Mouse (Mus musculus) gastrocnemius, postnatal 25 days (tissue): ENCODE measurements at regions not wholly inside any gene's neighbourhood (a gene's known extent, or its start where the extent isn't known, plus 50 kb on each side); places are given as distances from the start of the nearest gene placed in this dataset.
A peak's percentile ranks its signal among the peaks of the same experiment; 100 is the strongest.

Experiments
- DNase-seq: peaks from one replicate; pipeline ENCODE4 v3.0.0; 2022

DNA sequence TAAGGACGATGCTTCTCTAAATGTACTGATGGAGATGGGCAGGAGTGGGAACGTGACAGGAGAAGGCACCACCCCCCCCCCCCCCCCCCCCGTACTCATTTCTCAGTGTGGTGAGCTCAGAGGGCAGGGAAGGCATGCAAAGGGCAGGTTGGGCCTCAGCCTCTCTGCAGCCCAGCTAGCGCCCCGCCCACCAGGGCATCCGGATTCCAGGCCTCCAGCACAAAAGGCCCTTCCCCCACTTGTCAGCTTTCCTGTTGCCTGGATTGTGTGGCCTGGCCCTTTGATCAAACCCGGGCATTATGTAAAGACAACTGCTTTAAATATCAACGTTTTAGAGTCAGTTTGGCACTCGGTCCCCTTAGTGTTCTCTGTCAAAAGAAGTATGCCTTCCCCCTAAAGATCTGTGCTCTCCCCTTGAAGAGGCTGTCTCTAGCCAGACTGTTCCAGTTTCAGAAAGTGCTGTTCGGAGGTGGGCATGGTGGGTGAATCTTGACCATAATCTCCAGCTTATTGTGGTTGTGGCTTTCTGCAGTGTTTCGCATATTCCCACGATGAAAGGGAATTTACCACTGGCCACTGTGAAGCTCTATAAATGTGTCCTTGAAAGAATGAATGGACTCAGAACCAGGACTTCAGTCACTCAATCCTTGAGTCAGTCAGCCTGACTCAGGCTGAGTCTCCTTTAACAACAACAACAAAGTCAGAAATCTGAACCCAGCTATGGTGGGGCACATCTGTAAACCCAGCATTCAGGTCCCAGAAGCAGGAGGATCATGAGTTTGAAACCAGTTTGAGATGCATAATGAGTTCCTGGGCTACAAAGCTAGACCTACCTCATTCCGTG, 192.4 kb upstream of the Klf3 start:
- peak; percentile 56 for DNase-seq

DNA sequence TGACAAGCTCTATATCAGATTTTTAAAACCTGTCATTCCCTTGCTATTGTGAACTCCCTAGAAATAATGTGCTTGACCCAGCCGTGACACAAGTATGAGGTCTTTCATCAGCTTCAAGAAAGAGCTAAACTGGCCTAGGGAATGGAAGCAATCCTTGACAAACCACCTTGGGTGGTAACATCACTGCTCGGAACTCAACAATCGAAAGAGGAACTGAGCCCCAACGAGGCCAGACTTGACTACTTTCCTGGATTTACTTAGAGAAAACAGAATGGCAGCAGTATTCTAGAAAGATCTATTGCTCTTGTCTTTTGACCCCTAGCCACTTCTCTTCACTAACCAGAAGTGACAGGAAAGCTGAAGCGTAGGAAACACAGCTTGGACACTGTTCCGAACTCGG, 191.2 kb upstream of the Klf3 start:
- DNase-seq = no peak

DNA sequence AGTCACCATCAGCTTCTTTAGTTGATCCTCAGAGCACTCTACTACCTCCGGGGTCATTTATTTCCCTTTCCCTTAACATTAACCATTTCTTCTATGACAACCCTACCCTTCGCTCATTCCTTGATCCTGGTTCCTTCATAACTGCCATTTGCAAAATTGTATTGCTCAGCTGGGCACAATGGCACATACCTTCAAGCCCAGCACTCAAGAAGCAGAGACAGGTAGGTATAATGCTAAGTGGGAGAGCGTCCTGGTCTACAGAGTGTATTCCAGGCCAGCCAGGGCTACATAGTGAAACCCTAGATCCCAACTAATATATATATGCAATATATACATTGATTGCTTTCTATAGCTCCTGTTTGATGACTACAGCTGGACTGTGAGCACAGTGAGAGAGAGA, 189.5 kb upstream of the Klf3 start:
- DNase-seq = no peak

DNA sequence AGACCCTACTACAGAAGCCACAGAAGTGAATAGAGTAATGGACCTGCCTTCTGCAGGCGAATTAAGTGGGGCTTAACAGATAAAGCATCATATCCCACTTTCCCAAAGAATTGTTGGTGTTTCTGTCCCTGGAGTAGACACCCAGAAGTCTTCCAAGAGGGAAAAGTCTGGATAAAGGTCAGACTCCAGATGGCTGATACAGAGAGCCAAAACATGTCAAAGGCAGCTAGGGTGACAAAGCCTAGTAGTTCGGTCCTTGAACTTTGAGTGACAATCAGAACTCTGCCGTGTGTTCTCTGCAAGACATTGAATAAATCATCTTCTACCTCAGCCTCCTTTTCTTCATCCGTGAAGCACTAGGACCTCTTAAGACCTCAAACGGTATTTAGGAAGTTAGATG, 185.1 kb upstream of the Klf3 start:
- DNase-seq = no peak

DNA sequence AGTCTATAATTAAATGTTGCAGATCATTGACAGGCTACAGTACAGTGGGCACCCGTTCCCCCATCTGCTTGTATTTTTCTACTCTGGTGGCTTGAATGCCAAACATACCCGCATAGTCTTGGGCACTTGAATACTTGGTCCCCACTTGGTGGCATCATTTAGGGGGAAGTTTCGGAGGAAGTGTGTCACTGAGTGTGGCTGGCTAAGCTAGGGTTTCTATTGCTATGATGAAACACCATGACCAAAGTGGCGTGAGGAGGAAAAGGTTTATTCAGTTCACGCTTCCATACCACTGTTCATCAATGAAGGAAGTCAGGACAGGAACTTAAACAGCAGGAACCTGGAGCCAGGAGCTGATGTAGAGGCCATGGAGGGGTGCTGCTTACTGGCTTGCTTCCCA, 183.4 kb upstream of the Klf3 start:
- DNase-seq = no peak

DNA sequence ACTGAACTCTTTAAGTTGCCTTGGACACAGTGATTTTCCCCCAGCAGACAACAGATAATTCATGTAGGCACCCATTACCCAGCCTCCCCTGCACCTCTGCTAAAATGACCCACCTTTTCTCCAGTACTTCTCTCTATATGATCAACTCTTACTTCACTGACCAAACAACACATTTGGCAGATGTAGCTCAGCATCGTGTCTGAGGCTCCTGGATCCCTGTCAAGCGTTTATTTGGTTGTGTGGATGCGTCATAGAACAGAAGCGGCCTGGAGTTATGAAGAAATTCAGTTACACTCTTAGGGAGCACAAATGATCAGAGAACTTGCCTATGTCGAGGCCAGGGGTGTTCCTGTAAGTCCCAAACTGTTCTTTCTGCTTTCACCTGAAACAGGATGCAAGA, 182.5 kb upstream of the Klf3 start:
- no peak for DNase-seq

DNA sequence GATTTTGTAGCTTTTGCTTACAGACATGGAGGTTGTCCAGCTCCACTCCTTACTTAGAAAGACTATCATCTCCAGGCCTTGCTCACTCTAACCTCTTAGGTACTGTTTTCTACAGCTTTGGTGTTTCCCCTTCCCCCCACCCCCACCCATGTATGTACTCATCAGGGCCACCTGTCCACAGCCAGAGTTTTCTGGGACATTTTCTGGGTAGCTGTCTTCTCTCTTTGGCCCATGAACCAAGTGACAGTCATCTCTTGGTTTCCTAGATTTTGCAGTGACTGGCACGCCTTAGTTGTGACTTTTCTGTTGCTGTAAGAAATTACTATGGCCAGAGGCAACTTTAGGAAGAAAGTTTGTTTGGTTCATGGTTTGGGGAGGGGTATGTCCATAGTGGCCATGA, 181.8 kb upstream of the Klf3 start:
- DNase-seq = no peak

DNA sequence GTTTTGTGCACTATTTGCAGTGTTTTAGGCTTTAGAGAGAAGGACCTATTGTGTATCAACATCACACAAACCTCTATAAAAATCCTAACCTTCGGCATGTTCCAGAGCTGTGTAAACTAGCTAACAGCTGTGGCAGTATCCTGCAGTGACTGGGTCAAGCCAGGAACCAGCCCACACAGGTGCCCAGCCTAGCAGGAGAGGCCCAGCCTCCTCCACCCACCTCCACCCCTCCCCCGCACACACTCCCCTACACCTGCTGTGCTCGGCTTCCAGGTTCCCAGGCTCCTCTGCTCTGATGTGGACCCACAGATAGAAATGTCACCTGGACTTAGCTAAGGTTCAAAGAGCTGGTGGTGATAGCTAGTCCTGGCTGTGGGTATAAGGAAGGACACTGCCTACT, 179.5 kb upstream of the Klf3 start:
- DNase-seq = no peak

DNA sequence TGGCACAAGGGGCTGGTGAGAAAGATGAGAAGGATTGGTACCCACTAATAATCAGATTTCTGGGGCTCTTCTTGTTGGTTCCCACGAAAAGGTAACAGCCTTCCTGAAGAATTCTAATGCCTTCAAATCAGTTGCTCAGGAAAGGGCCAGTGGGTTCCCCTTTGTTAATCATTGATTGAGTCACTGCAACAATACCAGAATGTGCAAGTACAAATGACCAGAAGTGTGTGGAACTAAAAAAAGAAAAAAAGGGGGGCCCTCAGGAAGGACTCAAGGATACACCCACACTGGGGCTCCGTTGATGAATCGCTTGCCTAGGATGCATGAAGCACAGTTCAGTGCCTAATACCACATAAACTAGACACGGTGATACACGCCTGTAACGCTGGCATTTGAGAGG, 179.0 kb upstream of the Klf3 start:
- DNase-seq = no peak

DNA sequence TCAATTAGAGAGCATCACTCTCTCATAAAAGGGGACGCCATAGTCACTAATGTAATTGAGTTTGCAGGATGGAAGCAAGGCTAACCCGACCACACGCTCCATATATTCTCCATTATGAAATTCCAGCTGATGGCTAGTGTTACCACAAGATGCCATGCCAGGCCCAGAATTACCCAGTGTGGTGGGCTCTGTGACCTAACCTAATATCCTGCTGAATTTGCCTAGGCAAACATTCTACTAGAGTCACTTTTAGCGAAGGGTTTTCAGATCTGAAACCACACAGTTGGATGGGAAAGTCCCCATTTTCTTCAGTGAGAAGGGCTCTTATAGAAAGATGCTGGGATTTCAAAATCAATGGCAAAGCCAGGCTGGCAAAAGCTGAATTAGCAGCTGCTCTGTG, 177.8 kb upstream of the Klf3 start:
- no peak for DNase-seq

DNA sequence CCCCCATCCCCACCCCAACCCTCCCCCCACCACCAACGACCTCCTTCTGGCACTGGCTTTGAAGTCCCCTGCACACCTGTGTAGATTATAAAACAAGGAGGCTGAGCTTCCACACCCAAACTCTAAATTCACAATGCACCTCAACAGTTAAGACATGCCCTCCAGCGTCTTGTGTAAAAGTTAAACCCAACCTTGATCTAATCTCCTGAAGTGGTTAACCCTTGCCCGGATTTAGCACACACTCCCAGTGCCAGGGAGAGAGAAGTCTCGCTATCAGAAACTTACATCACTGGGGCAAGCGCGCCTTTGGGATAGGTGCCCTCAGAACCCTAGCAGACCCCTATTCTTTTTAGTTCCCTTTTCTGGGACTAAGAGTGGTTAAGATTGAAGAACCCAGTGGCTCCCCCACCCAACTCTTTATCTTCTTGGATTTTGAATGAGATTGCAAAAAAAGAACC, 177.3 kb upstream of the Klf3 start:
- no peak for DNase-seq

DNA sequence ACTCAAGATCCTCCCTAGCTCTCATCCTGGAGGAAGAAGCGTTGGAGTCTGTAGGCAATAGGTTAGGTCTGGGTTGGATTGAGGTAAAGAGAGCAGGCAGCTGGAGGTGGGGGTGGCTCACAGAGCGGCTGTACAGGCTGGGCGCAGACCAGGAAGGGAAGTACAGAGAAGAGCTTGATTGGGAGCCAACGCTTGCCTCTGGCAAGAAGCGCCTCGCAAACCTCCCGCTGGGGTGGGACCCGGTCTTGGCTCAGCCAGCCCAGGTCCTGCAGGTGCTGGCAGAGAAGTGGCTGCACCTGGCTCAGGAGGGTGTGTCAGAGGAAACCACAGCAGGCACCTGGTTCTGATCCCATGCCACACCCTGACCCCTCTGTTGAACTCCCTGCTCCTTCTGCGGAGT, 176.8 kb upstream of the Klf3 start:
- DNase-seq = peak; percentile 45

DNA sequence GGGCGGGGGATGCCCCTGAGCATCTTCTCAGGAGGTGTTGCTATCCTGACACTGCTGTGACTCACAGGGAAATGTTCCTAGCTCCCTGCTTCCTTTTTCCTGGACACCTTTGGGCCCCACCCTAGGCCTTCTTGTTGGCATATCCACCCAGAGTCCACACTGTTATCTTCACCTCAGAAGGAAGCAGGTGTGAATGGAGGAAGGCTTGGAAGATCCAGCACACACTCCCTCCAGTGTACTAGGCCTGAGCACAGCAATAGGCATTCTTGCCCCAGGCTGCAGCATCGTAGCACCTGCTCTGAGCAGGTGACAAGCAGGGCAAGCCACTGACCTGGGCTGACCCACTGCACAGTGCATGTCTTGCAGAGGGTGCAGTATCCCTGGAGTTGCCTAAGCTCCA, 172.6 kb upstream of the Klf3 start:
- no peak for DNase-seq

DNA sequence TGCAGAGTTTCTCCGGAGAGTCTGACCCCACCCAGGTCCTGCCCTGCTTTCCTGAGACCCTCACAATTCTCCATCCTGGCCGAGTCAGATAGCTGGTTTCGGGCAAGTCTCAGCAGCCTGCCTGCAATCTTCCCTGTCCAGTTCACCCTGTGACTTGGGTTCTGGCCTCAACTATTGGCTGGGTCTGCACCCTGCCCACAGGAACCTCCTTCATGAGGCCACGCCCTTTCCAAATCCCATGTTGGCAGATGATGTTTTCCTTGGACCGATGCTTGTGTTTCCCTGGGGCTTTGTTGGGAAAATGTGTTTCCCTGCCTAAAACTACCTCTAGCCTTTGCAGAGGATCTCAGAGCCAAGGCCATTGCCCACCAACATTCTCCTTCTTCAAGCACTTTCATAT, 171.0 kb upstream of the Klf3 start:
- no peak for DNase-seq

DNA sequence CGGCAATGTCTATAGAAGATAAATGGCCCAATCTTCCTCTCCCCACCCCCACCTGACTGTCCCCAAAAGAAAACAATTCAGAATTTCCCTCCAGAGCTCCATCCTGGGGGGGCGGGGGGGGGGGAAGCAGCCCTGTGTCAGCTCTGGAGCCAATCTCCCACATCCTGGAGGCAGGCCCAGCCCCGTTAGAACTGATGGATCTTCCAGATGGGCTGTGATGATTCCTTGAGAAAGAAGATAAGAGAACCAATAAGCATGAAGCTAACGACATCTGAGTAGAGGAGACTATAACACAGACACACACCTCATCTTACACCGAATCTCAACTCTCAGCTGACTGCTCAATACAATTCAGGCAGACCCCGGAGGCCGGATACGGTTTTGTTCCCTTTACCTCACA, 169.2 kb upstream of the Klf3 start:
- DNase-seq = no peak

DNA sequence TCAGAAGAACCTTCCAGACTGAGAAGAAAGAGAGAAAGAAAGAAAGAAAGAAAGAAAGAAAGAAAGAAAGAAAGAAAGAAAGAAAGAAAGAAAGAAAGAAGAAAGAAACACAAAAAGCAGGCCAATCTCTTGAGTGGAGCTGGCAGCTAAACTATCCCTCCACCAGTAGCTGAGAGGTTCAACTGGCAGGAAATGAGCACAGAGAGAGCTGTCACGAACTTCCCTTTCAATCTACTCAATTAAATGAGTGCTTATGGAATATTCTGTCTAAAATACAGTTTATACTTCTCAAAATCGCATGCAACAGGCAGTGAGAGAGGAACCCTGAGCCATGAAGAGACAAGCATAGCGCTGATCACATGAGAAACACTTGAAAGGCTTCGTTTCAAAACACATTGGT, 168.5 kb upstream of the Klf3 start:
- DNase-seq = no peak

DNA sequence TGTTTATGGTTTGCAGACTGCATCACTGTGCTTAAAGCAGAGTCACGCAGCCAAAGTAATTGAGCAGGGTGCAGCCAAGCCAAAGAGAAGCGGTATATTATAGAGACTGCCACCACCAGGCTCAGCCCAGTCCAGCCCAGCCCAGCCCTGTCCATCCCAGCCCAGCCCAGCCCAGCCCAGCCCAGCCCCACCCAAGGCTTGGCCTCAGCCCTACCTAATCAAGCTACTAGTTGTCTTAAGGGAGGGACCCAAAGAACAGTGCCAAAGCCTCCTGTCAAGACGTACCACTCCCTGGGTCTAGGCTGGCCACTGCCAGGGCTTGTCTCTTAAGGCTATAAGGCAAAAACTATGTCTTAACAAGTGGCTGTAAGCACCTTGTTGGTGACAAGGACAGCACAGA, 166.9 kb upstream of the Klf3 start:
- no peak for DNase-seq

DNA sequence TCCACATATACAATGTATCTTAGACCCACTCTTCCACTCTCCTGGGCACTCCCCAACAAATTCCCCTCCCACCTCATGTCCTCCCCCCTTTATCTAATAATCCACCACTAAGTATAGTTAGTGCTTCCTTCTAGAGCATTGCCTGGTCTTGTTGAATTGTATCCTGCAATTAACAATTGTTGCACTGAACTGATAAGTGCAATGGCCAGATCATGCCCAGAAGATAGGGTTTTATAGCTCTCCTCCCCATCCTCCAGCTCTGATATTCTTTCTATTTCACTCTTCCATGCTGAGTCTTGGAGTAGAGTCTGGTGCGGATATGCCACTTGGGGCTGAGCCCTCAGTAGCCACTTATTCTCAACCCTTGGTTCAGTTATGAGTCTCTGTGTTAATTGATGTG, 159.6 kb upstream of the Klf3 start:
- DNase-seq = no peak

DNA sequence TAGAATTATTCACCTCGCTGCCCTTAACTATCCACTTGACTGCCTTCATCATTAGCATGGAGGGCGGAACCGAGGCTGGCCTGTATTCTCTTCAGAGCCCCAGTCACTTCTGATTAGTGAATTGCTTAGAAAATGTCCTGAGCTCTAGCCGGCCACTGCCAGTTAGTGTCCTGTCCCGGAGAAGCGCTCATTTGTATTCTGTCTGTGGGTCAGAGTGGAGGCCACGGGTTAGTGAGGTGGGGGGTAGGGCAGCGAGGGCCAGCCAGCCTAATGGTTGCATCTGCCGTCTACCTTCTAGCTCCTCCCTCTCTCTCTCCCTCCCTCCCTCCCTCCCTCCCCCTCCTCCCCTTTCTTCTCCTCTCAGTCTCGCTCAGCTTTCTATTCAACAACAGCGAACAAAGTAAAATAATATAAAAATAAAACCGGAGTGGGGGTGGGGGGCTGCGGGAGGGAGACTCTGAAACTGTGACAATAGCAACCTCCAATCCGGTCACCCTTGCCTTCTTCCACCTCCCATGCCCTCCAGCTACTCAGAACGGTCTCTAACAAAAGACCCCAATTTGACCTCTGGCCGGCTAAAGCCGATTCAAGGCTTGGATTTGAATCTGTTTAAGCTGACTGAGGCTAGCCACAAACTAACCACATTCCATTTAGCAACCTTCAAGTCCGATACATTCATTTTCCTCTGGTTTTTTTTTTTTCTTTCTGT, 155.6 kb upstream of the Klf3 start:
- no peak for DNase-seq

DNA sequence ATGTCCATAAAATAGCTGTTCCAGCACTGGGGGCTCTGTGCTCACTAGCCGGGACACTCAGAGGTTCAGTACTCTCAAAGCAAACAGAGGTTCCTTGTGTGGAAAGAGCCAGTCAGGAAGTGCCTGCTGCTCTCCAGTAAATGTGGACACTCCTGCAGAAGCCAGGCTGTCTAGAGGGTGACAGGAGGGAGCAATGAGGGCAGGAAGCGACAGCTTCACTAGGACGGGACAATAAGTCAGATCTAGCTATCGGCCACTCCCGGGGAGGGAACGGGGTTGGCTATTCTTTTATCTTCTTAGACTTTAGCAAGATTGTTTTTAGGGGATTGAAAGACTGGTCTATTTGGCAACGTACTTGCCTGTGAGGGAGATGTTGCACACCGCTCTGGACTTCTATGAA, 154.7 kb upstream of the Klf3 start:
- DNase-seq = no peak

DNA sequence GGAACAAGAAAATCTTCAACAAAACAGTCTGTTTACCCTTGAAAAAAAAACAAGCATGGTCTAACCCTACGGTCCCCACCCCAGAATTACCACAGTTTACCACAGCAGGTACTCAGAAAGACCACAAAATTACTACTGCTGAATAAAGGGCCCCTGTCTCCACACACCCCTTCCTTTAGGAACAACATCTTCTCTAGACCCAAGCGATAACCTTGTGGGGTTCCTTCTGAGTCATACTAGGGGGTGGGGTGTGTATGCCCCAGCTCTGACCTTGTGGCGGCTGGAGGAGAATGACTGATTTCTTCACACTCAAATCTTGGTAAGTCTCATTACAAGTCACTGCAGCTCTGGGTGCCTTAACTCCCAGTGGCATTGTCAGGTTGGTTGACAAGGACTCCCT, 151.8 kb upstream of the Klf3 start:
- DNase-seq = no peak

DNA sequence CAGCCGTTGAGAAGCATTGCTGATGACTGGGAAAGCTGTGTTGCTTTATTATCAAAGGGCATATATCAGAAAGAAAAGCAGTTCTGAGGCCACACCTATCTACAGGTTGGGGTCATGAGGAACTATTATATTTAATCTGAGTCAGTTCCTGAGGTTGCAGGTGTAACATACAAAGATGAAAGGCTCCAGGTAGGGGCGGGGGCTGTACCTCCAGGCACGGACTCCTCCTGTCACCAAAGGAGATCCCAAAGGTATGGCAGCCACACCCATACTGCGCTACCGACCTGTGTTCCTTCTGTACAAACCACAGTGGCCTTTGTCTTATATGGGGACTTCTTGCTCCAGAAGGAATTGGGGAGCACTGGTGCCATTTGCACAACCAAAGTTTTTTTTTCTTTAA, 149.4 kb upstream of the Klf3 start:
- no peak for DNase-seq

DNA sequence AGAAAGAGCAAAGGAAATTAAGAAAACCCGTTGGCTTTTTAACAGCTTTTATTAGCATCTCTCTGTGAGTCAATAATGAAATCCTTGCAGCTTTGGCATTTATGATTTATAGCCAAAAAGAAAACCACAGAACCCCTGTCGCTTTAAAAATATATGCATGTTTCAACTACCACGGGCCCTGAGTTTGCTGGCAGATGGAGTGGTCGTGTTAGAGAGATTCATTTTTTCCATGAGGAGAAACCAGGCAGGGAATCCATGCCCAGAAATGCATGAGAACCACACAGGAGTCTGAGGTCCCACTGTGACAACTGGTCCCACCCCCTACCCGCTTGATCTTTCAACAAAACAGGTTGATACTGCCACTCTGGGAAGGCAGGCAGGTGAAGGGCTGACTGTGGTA, 147.9 kb upstream of the Klf3 start:
- no peak for DNase-seq

DNA sequence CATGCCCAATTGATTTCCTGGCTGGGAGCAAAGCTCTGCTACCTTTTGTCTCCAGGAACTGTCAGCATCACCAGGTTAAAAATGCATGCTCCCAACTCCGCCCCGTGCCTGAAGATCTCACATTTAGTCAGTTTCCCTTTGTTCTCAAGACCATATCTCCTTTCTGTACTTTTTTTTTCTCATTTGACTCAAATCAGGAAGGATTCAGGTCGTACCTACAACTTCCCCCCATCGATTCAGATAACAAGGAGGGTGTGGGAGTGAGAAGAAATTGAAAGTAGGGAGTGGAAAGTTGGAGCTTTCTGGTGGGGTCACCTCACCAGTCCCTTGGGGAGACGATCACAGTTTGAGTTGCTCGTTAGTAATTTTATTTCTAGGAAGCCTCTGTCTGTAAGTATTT, 141.2 kb upstream of the Klf3 start:
- DNase-seq = no peak
